Mouse (Mus musculus) kidney, embryonic 16.5 days (tissue): ENCODE results near the gene Alcam. TPM values are rescaled to one million over a fixed set of nuclear protein-coding genes. Genes with fewer than 3 reads are reported as not detected.

Experiments
- ATAC-seq: fragments of 200-750 bp; cut with Nextera tagmentation; 2 replicates; pipeline ENCODE4 v1.8.0; 2017; ENCODE audit warnings: moderate TSS enrichment; ENCODE audit not compliant: low FRiP score, low TSS enrichment
- H3K27ac ChIP-seq: fragments of 300-500 bp; sonication (generic); 2 replicates; pipeline ENCODE4 v1.5.1; 2014; ENCODE audit warnings: low read length
- H3K27me3 ChIP-seq: fragments of 300-500 bp; sonication (generic); 2 replicates; pipeline ENCODE4 v1.6.1; 2014; ENCODE audit warnings: low read length, control low read depth, mixed read lengths; ENCODE audit not compliant: insufficient read depth
- H3K36me3 ChIP-seq: fragments of 300-500 bp; sonication (generic); 2 replicates; pipeline ENCODE4 v1.6.1; 2014; ENCODE audit warnings: low read length, control low read depth, mixed read lengths; ENCODE audit not compliant: insufficient read depth
- H3K4me1 ChIP-seq: fragments of 300-500 bp; sonication (generic); 2 replicates; pipeline ENCODE4 v1.6.1; 2014; ENCODE audit warnings: low read length, control low read depth, mixed read lengths; ENCODE audit not compliant: insufficient read depth
- H3K4me2 ChIP-seq: fragments of 300-500 bp; sonication (generic); replicated peaks from 2 replicates; pipeline ENCODE4 v1.6.1; 2014; ENCODE audit warnings: low read depth, low read length
- H3K4me3 ChIP-seq: fragments of 300-500 bp; sonication (generic); 2 replicates; pipeline ENCODE4 v1.5.1; 2014; ENCODE audit warnings: mild to moderate bottlenecking, low read length
- H3K9ac ChIP-seq: fragments of 300-500 bp; sonication (generic); replicated peaks from 2 replicates; pipeline ENCODE4 v1.6.1; 2014; ENCODE audit warnings: low read length
- H3K9me3 ChIP-seq: fragments of 300-500 bp; sonication (generic); 2 replicates; pipeline ENCODE4 v1.6.1; 2016; ENCODE audit warnings: low read length, control low read depth
- WGBS: fragments of 180-500 bp; shearing (Covaris S2); extraction: QIAGEN DNeasy Blood & Tissue Kit; methylation state at CpG from one replicate; pipeline ENCODE4 v1.1.7; 2014; 5-methylcytosine and 5-hydroxymethylcytosine counted together
- polyA plus RNA-seq: library from polyadenylated mRNA; unstranded; fragments of >200 nt; fragmentation: Nextera tagmentation; extraction: Ambion mirVana; gene quantifications from 2 replicates; pipeline ENCODE4 v1.2.1, GENCODE M21; 2015

Alcam gene
- polyA plus RNA-seq, 1 experiment from 2014 or later: 70.6 TPM

DNA sequence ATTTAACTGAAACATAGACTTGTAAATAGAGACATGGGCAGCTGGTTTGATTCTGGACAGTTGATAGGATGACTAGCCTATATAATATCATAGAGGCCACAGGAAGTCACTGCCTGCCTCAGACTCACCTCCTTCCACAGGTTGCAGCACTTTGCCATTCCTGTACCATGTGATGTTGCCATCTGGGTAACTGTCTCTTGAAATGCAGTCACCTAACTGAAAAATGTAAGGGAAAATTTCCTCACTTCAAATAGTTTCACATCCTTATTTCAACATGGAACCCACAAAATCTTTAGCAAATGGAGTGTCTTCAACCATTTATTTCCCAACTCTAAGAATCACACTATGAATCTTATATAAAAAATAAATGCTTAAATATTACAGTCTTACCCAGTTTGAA is 158.3 kb downstream of the Alcam start:
- H3K4me1 ChIP-seq: no peaks in the 10 kb centered on the region
- no peak overlapping the region for H3K9ac ChIP-seq
- H3K9me3 ChIP-seq: no peaks in the 10 kb centered on the region
- no peak overlapping the region for H3K4me3 ChIP-seq
- no peak overlapping the region for H3K4me2 ChIP-seq
- no peak overlapping the region for H3K27ac ChIP-seq
- ATAC-seq: no peak
- H3K36me3 ChIP-seq: 0 out of 2 replicates have a peak, but pooled peaks cover 2% of the 10 kb centered on the region
- H3K27me3 ChIP-seq: no peaks in the 10 kb centered on the region

DNA sequence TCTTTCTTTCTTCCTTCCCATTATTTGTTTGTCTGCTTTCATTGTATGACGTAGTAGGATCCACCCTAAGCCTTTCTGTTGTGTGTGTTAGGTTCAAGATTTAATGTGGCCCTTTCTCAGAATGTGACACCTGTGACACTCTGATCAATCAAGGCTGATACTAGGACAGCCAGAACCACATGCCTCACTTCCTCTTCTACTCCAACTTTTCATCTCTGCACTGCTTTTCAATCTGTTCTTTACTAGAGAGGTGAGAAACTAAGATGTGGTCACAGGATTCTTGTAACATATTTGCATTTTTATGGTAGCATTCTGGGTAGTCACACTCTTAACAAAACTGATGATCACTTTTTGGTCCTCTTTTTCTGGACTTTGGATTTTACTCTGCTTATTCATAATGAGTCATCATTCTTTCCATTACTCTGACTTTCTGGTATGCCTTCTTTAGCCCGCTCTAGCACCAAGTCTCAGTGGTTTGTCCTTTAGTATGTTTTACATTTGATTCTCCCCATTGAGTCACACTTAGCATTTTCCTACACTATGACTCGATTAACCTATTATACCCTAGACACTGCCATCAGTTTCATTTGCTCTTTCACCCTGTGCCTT is 161.3 kb downstream of the Alcam start:
- Histone ChIP-seq H3K36me3 (peaks cover 18% of the 10 kb centered on the region), H3K4me1 (no peaks in the 10 kb centered on the region), H3K4me3 (no peak overlapping the region), H3K9me3 (no peaks in the 10 kb centered on the region), H3K27me3 (no peaks in the 10 kb centered on the region), H3K9ac (no peak overlapping the region), H3K27ac (no peak overlapping the region), H3K4me2 (no peak overlapping the region)
- 86% methylated on average over 3 of the region's 3 CpGs for WGBS
- no peak for ATAC-seq

DNA sequence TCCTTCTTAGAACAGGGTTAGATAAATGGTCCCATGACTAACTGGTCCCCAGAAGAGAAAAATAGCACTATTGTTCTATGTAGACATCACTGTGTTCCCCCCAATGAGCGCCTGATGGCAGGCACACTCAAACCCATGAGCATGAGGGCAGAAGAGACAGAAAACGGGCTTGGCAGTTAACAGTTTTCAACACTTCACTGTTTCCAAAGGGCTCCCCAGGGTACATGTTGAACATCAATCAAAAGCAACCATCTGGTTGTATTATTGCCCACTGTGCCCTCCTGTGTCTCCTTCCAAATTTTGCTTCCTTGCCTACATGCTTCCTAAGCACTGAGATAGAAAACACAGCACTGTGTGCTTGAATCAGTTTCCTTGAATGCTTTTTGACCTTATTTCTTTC is 173.7 kb downstream of the Alcam start:
- 0 out of 2 replicates have a peak, but pooled peaks cover 4% of the 10 kb centered on the region for H3K36me3 ChIP-seq

DNA sequence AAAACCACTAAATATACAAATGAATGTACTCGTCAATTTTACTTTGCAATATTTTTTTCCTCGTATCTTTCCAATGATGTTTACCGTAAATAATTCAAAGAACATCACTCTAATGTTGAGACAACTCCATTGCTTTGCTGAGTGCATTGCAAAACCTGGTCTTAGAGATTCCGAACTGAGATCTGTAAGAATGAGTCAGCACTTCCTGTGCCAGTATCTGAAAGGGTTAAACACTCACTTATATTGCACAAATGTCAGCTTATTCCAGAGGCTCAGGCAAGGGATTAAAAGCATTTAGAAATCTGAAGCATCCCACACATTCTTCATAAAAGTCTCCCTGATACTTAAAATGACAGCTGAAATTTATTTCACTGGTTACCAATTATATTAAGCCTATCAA is 188.8 kb downstream of the Alcam start:
- WGBS: 86% methylated on average over 4 of the region's 4 CpGs
- no peak overlapping the region for H3K4me2 ChIP-seq

More for the DNA sequence above, 173.7 kb downstream of the Alcam start:
- Histone ChIP-seq H3K27me3 (no peaks in the 10 kb centered on the region), H3K9ac (no peak overlapping the region), H3K4me3 (no peak overlapping the region), H3K9me3 (no peaks in the 10 kb centered on the region), H3K4me2 (no peak overlapping the region), H3K27ac (no peak overlapping the region), H3K4me1 (no peaks in the 10 kb centered on the region)
- ATAC-seq: no peak
- 77% methylated on average over 2 of the region's 2 CpGs for WGBS

DNA sequence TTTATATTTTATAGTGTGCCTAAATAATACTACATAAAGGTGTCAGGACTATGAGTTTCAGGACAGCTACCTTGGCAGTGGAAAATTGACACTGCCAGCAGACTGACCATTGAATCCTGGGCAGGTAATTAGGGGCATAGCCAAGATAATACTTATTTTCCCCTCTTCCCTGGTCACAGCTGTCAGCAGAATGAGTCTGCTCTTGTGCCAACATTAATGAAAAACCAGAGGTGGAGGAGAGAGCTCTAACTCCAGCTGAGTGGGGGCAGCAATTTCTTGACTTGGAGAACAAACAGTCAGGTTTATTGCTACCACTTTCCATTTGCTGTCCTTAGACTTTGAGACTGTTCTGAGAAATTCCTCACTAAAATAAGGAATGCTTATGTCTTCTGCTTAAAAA is 190.1 kb downstream of the Alcam start:
- Histone ChIP-seq H3K9me3 (no peaks in the 10 kb centered on the region), H3K4me2 (no peak overlapping the region), H3K27me3 (no peaks in the 10 kb centered on the region), H3K36me3 (peaks cover 12% of the 10 kb centered on the region), H3K27ac (no peak overlapping the region), H3K9ac (no peak overlapping the region), H3K4me3 (no peak overlapping the region), H3K4me1 (no peaks in the 10 kb centered on the region)
- ATAC-seq: no peak

More for the DNA sequence above, 188.8 kb downstream of the Alcam start:
- H3K4me3 ChIP-seq: no peak overlapping the region
- peaks cover 11% of the 10 kb centered on the region for H3K36me3 ChIP-seq
- H3K9me3 ChIP-seq: no peaks in the 10 kb centered on the region
- no peak overlapping the region for H3K27ac ChIP-seq
- no peaks in the 10 kb centered on the region for H3K4me1 ChIP-seq
- no peak for ATAC-seq
- no peaks in the 10 kb centered on the region for H3K27me3 ChIP-seq
- H3K9ac ChIP-seq: no peak overlapping the region

DNA sequence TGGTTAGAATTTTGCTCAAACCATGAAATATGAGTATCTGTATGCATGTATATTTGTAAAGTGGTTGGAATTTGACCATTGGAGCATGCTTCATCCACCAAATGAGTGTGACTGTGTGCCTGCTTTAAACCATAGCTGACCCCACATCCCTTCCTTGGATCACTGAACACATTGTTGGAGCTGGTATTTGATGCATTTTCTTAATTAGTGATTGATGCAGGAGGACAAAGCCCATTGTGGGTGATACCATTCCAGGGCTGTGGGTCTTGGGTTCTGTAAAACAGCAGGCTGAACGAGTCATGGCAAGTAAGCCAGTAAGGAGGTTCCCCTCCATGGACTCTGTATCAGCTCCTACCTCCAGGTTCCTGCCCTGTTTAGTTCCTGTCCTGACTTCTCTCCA is 191.3 kb downstream of the Alcam start:
- Histone ChIP-seq H3K4me1 (no peaks in the 10 kb centered on the region), H3K9me3 (no peaks in the 10 kb centered on the region), H3K4me2 (no peak overlapping the region), H3K4me3 (no peak overlapping the region), H3K36me3 (peaks cover 8% of the 10 kb centered on the region; the same call in 1 of the 2 replicates), H3K27me3 (no peaks in the 10 kb centered on the region), H3K27ac (peak overlapping the region; percentile 54; the same call in 1 of the 2 replicates), H3K9ac (no peak overlapping the region)
- ATAC-seq: peak; percentile 56; the same call in 1 of the 2 replicates
- WGBS: 65% methylated on average over 1 of the region's 1 CpGs

DNA sequence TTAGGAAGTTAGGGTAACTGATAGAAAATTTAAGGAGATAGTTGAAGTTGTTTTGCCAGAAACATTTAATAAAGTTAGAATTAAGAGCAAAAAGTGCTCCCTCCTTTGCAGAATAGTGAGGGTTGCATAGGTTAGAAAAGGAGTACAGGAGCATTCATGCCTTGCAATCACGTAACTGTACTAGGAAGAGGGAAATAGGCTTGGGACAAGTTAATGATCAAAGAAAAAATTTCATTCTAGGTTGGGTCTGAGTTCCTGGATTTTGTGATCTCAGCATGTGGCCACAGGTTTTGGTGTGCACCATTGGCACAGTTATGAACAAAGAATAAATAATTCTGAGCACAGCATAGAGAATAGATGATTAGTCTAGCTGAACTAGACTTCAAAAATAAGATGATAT is 192.1 kb downstream of the Alcam start:
- Histone ChIP-seq H3K36me3 (peaks cover 6% of the 10 kb centered on the region; the same call in 1 of the 2 replicates), H3K27ac (no peak overlapping the region), H3K27me3 (no peaks in the 10 kb centered on the region), H3K4me1 (no peaks in the 10 kb centered on the region), H3K9ac (no peak overlapping the region), H3K4me2 (no peak overlapping the region), H3K9me3 (no peaks in the 10 kb centered on the region), H3K4me3 (no peak overlapping the region)
- WGBS: 52% methylated on average over 1 of the region's 1 CpGs
- ATAC-seq: peak; percentile 86

DNA sequence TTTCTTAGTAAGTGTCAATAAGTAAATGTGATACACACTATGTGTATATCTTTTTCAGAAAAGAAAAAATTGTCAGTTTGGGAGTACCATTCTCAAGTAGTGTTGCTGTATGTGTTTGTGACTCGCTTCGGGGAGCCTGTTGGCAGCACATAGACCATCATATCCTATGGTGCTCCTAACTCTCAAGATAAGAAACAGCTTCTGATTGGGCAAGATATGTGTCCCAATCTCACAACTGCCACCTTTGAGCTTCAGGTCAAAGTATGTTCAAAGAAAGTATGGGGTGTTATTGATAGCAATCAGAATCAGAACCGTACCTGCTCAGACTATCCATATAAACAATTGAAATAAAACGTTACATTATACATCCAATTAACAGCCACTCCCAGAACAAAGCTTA is 202.9 kb downstream of the Alcam start:
- Histone ChIP-seq H3K36me3 (peaks cover 8% of the 10 kb centered on the region; the same call in 1 of the 2 replicates), H3K4me3 (no peak overlapping the region), H3K4me1 (no peaks in the 10 kb centered on the region), H3K27ac (no peak overlapping the region), H3K27me3 (no peaks in the 10 kb centered on the region), H3K9me3 (no peaks in the 10 kb centered on the region), H3K4me2 (no peak overlapping the region), H3K9ac (no peak overlapping the region)
- no peak for ATAC-seq
- WGBS: 91% methylated on average over 4 of the region's 4 CpGs

DNA sequence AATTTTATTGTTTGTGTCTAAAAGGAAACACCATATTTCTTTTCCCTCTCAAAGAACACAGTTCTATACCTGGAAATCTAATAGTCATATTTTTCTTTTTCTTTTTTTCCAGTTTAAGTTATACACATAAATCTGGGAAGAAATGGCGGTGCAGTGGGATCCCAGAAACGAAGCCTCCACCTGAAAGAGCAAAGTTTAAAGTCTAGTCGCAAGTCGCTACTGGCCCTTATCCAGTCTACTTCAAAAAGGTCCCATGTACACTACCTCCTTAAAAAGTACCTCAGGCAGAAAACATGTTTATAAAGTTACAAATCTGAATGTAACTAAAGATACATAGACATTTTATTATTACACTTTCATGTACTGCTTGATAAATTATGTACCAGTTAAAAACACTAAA is 203.7 kb downstream of the Alcam start:
- H3K9ac ChIP-seq: no peak overlapping the region
- no peaks in the 10 kb centered on the region for H3K4me1 ChIP-seq
- ATAC-seq: no peak
- H3K36me3 ChIP-seq: peaks cover 4% of the 10 kb centered on the region; the same call in 1 of the 2 replicates
- WGBS: 85% methylated on average over 4 of the region's 4 CpGs
- no peaks in the 10 kb centered on the region for H3K27me3 ChIP-seq
- no peaks in the 10 kb centered on the region for H3K9me3 ChIP-seq
- no peak overlapping the region for H3K4me2 ChIP-seq
- no peak overlapping the region for H3K4me3 ChIP-seq
- no peak overlapping the region for H3K27ac ChIP-seq

DNA sequence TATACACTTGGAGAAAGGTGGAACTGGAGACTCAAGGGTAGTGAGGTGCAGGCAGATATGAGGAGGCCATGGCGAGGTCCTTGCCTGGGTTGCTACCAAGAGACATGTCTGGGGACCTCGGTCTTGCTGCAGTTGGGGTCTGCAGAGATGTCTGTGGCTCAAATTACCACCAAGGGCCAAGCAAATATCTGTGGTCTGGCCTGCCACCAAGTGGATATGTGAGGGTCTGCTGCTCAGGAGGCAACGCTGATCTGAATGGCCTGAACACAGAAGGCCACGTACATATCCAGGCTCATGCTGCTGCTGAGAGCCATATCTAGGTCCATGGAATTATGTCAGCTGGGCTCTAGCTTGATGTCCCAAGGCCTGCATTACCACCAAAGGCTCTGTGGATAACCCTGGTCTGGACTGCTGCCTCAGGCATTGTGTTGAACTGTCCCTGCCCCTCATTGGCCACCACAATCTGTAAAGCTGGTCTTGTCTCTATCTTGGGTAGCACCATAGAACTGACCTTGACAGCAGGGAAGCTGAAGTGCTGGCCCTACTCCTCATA is 210.4 kb downstream of the Alcam start:
- Histone ChIP-seq H3K4me3 (no peak overlapping the region), H3K4me1 (0 out of 2 replicates have a peak, but pooled peaks cover 2% of the 10 kb centered on the region), H3K36me3 (no peaks in the 10 kb centered on the region), H3K9me3 (no peaks in the 10 kb centered on the region), H3K27ac (no peak overlapping the region), H3K9ac (no peak overlapping the region), H3K4me2 (no peak overlapping the region), H3K27me3 (no peaks in the 10 kb centered on the region)
- WGBS: 75% methylated on average over 4 of the region's 4 CpGs
- ATAC-seq: 0 out of 2 replicates have a peak, but pooled peaks have one; percentile 21
